Mouse (Mus musculus): ENCODE results near the gene Gm21312. TPM values are rescaled to one million over a fixed set of nuclear protein-coding genes. Genes with fewer than 3 reads are reported as not detected.
"Not testable (repeated sequence)": the region's sequence is repeated elsewhere in the genome, so short reads cannot be mapped to it uniquely, and the experiment has no call there.

The Gm21312 gene
- polyA plus RNA-seq (2012; fragmentation: generic; extraction: Trizol): not detected

- not testable (repeated sequence) for H3K4me3 ChIP-seq; H3K4me2 ChIP-seq (ENCODE audit: low read depth); H3ac ChIP-seq (ENCODE audit: control insufficient read depth, insufficient read length); H3K27me3 ChIP-seq (ENCODE audit: control insufficient read depth, insufficient read depth, insufficient read length); H3K36me3 ChIP-seq (ENCODE audit: control insufficient read depth, insufficient read depth); H3K79me2 ChIP-seq (ENCODE audit: control insufficient read depth, insufficient read depth)
These were observed at the start of gene Gm21312 for GRCm38 (mm10) chr10:104176724-104177123. Gene Gm21312 (plus strand): TSS chr10:104177024.

GRCm38 (mm10) chr10:104142687-104143086 is 34.1 kb upstream of the Gm21312 start, which contains the start of gene Gm21293:
Gene Gm21293 (plus strand): TSS chr10:104142987.
- not testable (repeated sequence) for H3K79me2 ChIP-seq (ENCODE audit: control insufficient read depth, insufficient read depth); H3K36me3 ChIP-seq (ENCODE audit: control insufficient read depth, insufficient read depth); H3K27me3 ChIP-seq (ENCODE audit: control insufficient read depth, insufficient read depth, insufficient read length); H3K4me2 ChIP-seq (ENCODE audit: low read depth); H3K4me3 ChIP-seq; H3ac ChIP-seq (ENCODE audit: control insufficient read depth, insufficient read length)

GRCm38 (mm10) chr10:104151197-104151596 is 25.6 kb upstream of the Gm21312 start, which contains the start of gene Gm6763:
Gene Gm6763 (plus strand): TSS chr10:104151497.
- H3K79me2 ChIP-seq (ENCODE audit: control insufficient read depth, insufficient read depth); H3K4me3 ChIP-seq; H3ac ChIP-seq (ENCODE audit: control insufficient read depth, insufficient read length); H3K27me3 ChIP-seq (ENCODE audit: control insufficient read depth, insufficient read depth, insufficient read length); H3K4me2 ChIP-seq (ENCODE audit: low read depth); H3K36me3 ChIP-seq (ENCODE audit: control insufficient read depth, insufficient read depth): not testable (repeated sequence)

GRCm38 (mm10) chr10:104159706-104160105 is 17.1 kb upstream of the Gm21312 start, which contains the start of gene Gm8764:
Gene Gm8764 (plus strand): TSS chr10:104160006.
- H3K36me3 ChIP-seq (ENCODE audit: control insufficient read depth, insufficient read depth); H3K79me2 ChIP-seq (ENCODE audit: control insufficient read depth, insufficient read depth); H3K4me2 ChIP-seq (ENCODE audit: low read depth); H3ac ChIP-seq (ENCODE audit: control insufficient read depth, insufficient read length); H3K27me3 ChIP-seq (ENCODE audit: control insufficient read depth, insufficient read depth, insufficient read length); H3K4me3 ChIP-seq: not testable (repeated sequence)

GRCm38 (mm10) chr10:104168215-104168614 is 8.6 kb upstream of the Gm21312 start, which contains the start of gene Gm21304:
Gene Gm21304 (plus strand): TSS chr10:104168515.
- not testable (repeated sequence) for H3ac ChIP-seq (ENCODE audit: control insufficient read depth, insufficient read length); H3K36me3 ChIP-seq (ENCODE audit: control insufficient read depth, insufficient read depth); H3K79me2 ChIP-seq (ENCODE audit: control insufficient read depth, insufficient read depth); H3K27me3 ChIP-seq (ENCODE audit: control insufficient read depth, insufficient read depth, insufficient read length); H3K4me2 ChIP-seq (ENCODE audit: low read depth); H3K4me3 ChIP-seq

GRCm38 (mm10) chr10:104185233-104185632 is 8.4 kb downstream of the Gm21312 start, which contains the start of gene Gm20765:
Gene Gm20765 (plus strand): TSS chr10:104185533.
- H3ac ChIP-seq (ENCODE audit: control insufficient read depth, insufficient read length); H3K4me3 ChIP-seq; H3K27me3 ChIP-seq (ENCODE audit: control insufficient read depth, insufficient read depth, insufficient read length); H3K4me2 ChIP-seq (ENCODE audit: low read depth); H3K79me2 ChIP-seq (ENCODE audit: control insufficient read depth, insufficient read depth); H3K36me3 ChIP-seq (ENCODE audit: control insufficient read depth, insufficient read depth): not testable (repeated sequence)

GRCm38 (mm10) chr10:104193742-104194141 is 16.9 kb downstream of the Gm21312 start, which contains the start of gene Gm4340:
Gene Gm4340 (plus strand): TSS chr10:104194042.
- not testable (repeated sequence) for H3K4me3 ChIP-seq; H3K79me2 ChIP-seq (ENCODE audit: control insufficient read depth, insufficient read depth); H3K4me2 ChIP-seq (ENCODE audit: low read depth); H3K27me3 ChIP-seq (ENCODE audit: control insufficient read depth, insufficient read depth, insufficient read length); H3ac ChIP-seq (ENCODE audit: control insufficient read depth, insufficient read length); H3K36me3 ChIP-seq (ENCODE audit: control insufficient read depth, insufficient read depth)

- Histone ChIP-seq H3K27me3 (ENCODE audit: control insufficient read depth, insufficient read depth, insufficient read length) (no peaks in the 10 kb centered on the region), H3K79me2 (ENCODE audit: control insufficient read depth, insufficient read depth) (no peaks in the 10 kb centered on the region), H3K4me3 (no peak overlapping the region), H3ac (ENCODE audit: control insufficient read depth, insufficient read length) (no peak overlapping the region), H3K4me2 (ENCODE audit: low read depth) (no peak overlapping the region), H3K36me3 (ENCODE audit: control insufficient read depth, insufficient read depth) (no peaks in the 10 kb centered on the region)
- no peak for TF ChIP-seq MYOD1 (IDR thresholded peaks at IDR 0.05; ENCODE audit: control insufficient read depth in 1 of 3, insufficient read length in 2 of 3, low read depth in 2 of 3)
- no peak for TF ChIP-seq TCF12 (IDR thresholded peaks at IDR 0.05; ENCODE audit: insufficient read depth, poor library complexity, severe bottlenecking)
- TF ChIP-seq MAX (IDR thresholded peaks at IDR 0.05; ENCODE audit: low read depth): no peak
- no peak for TF ChIP-seq POLR2A (IDR thresholded peaks at IDR 0.05; ENCODE audit: insufficient read length, low read depth)
- no peak for TF ChIP-seq E2F4 (IDR thresholded peaks at IDR 0.05; ENCODE audit: insufficient read depth)
- TF ChIP-seq MYOG (IDR thresholded peaks at IDR 0.05; ENCODE audit: control insufficient read depth in 1 of 3, insufficient read depth in 1 of 3, insufficient read length in 2 of 3, low read depth in 2 of 3): no peak
- no peak for TF ChIP-seq CEBPB (IDR thresholded peaks at IDR 0.05; ENCODE audit: insufficient read depth, poor library complexity, severe bottlenecking)
- TF ChIP-seq SRF (IDR thresholded peaks at IDR 0.05; ENCODE audit: control insufficient read depth, insufficient read length, low read depth): no peak
- TF ChIP-seq POLR2AphosphoS2 (IDR thresholded peaks at IDR 0.05; ENCODE audit: insufficient read length, low read depth): no peak
- TF ChIP-seq REST (IDR thresholded peaks at IDR 0.05; ENCODE audit: insufficient read depth, insufficient read length): no peak
- TF ChIP-seq USF1 (IDR thresholded peaks at IDR 0.05; ENCODE audit: low read depth): no peak
- TF ChIP-seq TCF3 (IDR thresholded peaks at IDR 0.05; ENCODE audit: insufficient read length, low read depth): no peak
These were observed 32.8 kb downstream of the Gm21312 start for GRCm38 (mm10) chr10:104209655-104210054.

Data from myocyte (in vitro differentiated cells).